Mouse (Mus musculus) midbrain, embryonic 12.5 days (tissue): ENCODE measurements around the gene Nars2. TPM values are rescaled to one million over a fixed set of nuclear protein-coding genes. Genes with fewer than 3 reads are reported as not detected.
A peak's percentile ranks its signal among the peaks of the same experiment; 100 is the strongest.

Source experiments
- ATAC-seq: fragments of 200-750 bp; cut with Nextera tagmentation; 2 replicates; pipeline ENCODE4 v1.8.0; 2017; ENCODE audit warnings: low read depth, moderate TSS enrichment, moderate library complexity; ENCODE audit not compliant: low FRiP score
- H3K27ac ChIP-seq: fragments of 300-500 bp; sonication (generic); replicated peaks from 2 replicates; pipeline ENCODE4 v1.5.1; 2016; ENCODE audit warnings: mild to moderate bottlenecking
- H3K27me3 ChIP-seq: fragments of 300-500 bp; sonication (generic); 2 replicates; pipeline ENCODE4 v1.6.1; 2016; ENCODE audit warnings: mild to moderate bottlenecking
- H3K36me3 ChIP-seq: fragments of 300-500 bp; sonication (generic); 2 replicates; pipeline ENCODE4 v1.6.1; 2016
- H3K4me1 ChIP-seq: fragments of 300-500 bp; sonication (generic); 2 replicates; pipeline ENCODE4 v1.6.1; 2016
- H3K4me2 ChIP-seq: fragments of 300-500 bp; sonication (generic); replicated peaks from 2 replicates; pipeline ENCODE4 v1.6.1; 2016; ENCODE audit warnings: mild to moderate bottlenecking, moderate library complexity
- H3K4me3 ChIP-seq: fragments of 300-500 bp; sonication (generic); 2 replicates; pipeline ENCODE4 v1.5.1; 2016; ENCODE audit warnings: mild to moderate bottlenecking
- H3K9ac ChIP-seq: fragments of 300-500 bp; sonication (generic); replicated peaks from 2 replicates; pipeline ENCODE4 v1.6.1; 2016; ENCODE audit warnings: mild to moderate bottlenecking, moderate library complexity
- H3K9me3 ChIP-seq: fragments of 300-500 bp; sonication (generic); 2 replicates; pipeline ENCODE4 v1.6.1; 2016; ENCODE audit warnings: mild to moderate bottlenecking
- WGBS: fragments of 180-500 bp; shearing (Covaris S2); methylation state at CpG from one replicate; pipeline ENCODE4 v1.1.7; 2016; 5-methylcytosine and 5-hydroxymethylcytosine counted together
- polyA plus RNA-seq: library from polyadenylated mRNA; unstranded; fragments of >200 nt; fragmentation: Nextera tagmentation; extraction: Ambion mirVana; gene quantifications from 2 replicates; pipeline ENCODE4 v1.2.1, GENCODE M21; 2016

Nars2 gene
- polyA plus RNA-seq, 1 experiment from 2014 or later, result 23.9 TPM

GRCm38 (mm10) chr7:97079651-97080365 is 128.5 kb downstream of the Nars2 start:
- 69% methylated on average over 4 of the region's 4 CpGs for WGBS
- Histone ChIP-seq H3K4me1 (peaks cover 13% of the 10 kb centered on the region), H3K4me2 (no peak overlapping the region), H3K9me3 (no peaks in the 10 kb centered on the region), H3K27ac (no peak overlapping the region), H3K36me3 (no peaks in the 10 kb centered on the region), H3K4me3 (no peak overlapping the region), H3K9ac (no peak overlapping the region), H3K27me3 (0 out of 2 replicates have a peak, but pooled peaks cover 2% of the 10 kb centered on the region)
- ATAC-seq, result no peak

DNA sequence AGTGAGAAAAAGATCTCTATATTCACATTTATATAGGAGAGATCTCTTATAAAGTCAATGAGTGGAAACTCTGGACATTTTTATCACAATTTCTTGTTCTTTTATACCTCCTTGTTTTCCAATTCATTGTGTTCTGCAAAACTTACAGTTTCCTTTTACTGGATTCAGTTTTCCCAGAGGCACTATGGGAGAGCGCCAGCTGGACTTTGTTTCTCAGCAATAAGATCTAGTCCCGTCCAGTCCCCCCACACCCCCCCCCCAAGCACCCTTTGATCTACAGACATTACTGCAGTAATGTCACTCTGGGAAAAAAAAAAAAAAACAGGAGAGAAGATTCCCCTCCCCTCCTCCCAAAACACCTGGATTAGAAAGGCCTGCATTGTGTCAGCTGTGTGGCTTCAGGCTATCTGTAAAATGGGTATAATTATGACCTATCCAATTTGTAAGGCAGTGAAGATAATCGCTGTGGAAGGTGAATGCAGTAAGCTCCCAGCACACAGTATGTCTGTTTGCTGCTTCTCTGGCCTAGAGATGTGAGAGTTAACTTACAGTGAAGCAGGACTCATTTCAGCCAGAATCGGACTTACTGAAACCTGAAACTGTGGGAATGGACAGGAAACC is 129.4 kb downstream of the Nars2 start:
- WGBS, result 34% methylated on average over 4 of the region's 4 CpGs
- peak; percentile 2 for ATAC-seq
- Histone ChIP-seq H3K9ac (peak overlapping the region; percentile 84; the same call in 1 of the 2 replicates), H3K4me3 (peak overlapping the region; percentile 74), H3K36me3 (no peaks in the 10 kb centered on the region), H3K4me1 (peaks cover 13% of the 10 kb centered on the region), H3K27me3 (0 out of 2 replicates have a peak, but pooled peaks cover 2% of the 10 kb centered on the region), H3K27ac (peak overlapping the region; percentile 79), H3K4me2 (peak overlapping the region; percentile 83), H3K9me3 (no peaks in the 10 kb centered on the region)

DNA sequence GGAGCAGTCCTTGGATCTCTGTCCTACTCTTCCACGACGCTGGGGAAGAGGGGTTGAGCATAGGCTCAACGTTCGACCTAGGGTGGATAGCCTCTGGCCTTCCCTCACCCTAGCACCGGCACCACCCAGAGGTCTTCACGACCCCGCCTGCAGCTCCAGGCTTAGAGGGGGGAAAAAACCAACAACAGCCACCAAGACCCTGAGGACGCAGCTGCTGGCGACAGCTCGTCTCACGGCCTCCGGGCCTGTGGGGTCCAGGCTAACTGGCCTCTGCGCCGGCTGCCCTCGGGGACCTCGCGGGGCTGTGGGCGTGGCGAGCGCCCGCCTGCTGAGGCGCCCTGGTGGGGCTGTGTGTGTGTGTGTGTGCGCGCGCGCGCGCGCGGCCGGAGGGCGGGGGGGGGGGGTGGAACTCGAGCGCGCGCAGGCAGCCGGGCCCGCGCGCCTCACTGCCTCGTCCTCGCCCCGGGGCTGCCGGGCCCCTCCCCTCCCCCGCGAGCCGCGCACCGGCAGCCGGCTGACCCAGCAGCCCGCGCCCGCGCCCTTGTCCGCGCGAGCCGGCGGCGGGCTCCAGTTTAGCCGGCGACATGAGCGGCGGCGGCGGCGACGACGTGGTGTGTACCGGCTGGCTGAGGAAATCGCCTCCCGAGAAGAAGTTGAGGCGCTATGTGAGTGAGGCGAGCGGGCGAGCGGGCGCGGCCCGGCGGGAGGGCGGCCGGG is 130.1 kb downstream of the Nars2 start, which contains the start of gene Gab2:
TSS of gene Gab2 (plus strand) at position 345 of the 717 bp plus-strand sequence.
- Histone ChIP-seq H3K4me2 (peak within 1 kb of the TSS; percentile 83), H3K27ac (peak within 1 kb of the TSS; percentile 79)
- under 1% methylated on average over 54 of the region's 83 CpGs for WGBS

GRCm38 (mm10) chr7:97081959-97082218 is 130.6 kb downstream of the Nars2 start:
- Histone ChIP-seq H3K4me1 (peaks cover 13% of the 10 kb centered on the region), H3K27me3 (0 out of 2 replicates have a peak, but pooled peaks cover 2% of the 10 kb centered on the region), H3K27ac (peak overlapping the region; percentile 79), H3K4me2 (peak overlapping the region; percentile 83), H3K9ac (peak overlapping the region; percentile 84), H3K4me3 (peak overlapping the region; percentile 74), H3K9me3 (no peaks in the 10 kb centered on the region), H3K36me3 (no peaks in the 10 kb centered on the region)
- no peak for ATAC-seq
- WGBS, result 0% methylated on average over 9 of the region's 38 CpGs

More for the DNA sequence above, 130.1 kb downstream of the Nars2 start, which contains the start of gene Gab2:
- peak within 1 kb of the TSS; percentile 74 for H3K4me3 ChIP-seq
- ATAC-seq, result peak; percentile 86
- H3K9ac ChIP-seq, result peak within 1 kb of the TSS; percentile 84
- H3K36me3 ChIP-seq, result no peaks in the 10 kb centered on the region
- H3K27me3 ChIP-seq, result 0 out of 2 replicates have a peak, but pooled peaks cover 2% of the 10 kb centered on the region
- no peaks in the 10 kb centered on the region for H3K9me3 ChIP-seq
- peaks cover 13% of the 10 kb centered on the region for H3K4me1 ChIP-seq

GRCm38 (mm10) chr7:97082219-97083101 is 131.2 kb downstream of the Nars2 start:
- H3K4me3 ChIP-seq, result peak overlapping the region; percentile 74
- H3K27ac ChIP-seq, result peak overlapping the region; percentile 79
- ATAC-seq, result peak; percentile 50
- 0 out of 2 replicates have a peak, but pooled peaks cover 2% of the 10 kb centered on the region for H3K27me3 ChIP-seq
- 0% methylated on average over 38 of the region's 40 CpGs for WGBS
- no peaks in the 10 kb centered on the region for H3K9me3 ChIP-seq
- no peaks in the 10 kb centered on the region for H3K36me3 ChIP-seq
- H3K4me1 ChIP-seq, result peaks cover 13% of the 10 kb centered on the region
- peak overlapping the region; percentile 84 for H3K9ac ChIP-seq
- H3K4me2 ChIP-seq, result peak overlapping the region; percentile 83

- Histone ChIP-seq H3K4me1 (peaks cover 13% of the 10 kb centered on the region), H3K4me3 (no peak overlapping the region), H3K4me2 (peak overlapping the region; percentile 83), H3K36me3 (no peaks in the 10 kb centered on the region), H3K9ac (no peak overlapping the region), H3K27ac (no peak overlapping the region), H3K27me3 (0 out of 2 replicates have a peak, but pooled peaks cover 2% of the 10 kb centered on the region), H3K9me3 (no peaks in the 10 kb centered on the region)
- no peak for ATAC-seq
- 81% methylated on average over 9 of the region's 9 CpGs for WGBS
These were observed 132.3 kb downstream of the Nars2 start for GRCm38 (mm10) chr7:97083579-97083978.

DNA sequence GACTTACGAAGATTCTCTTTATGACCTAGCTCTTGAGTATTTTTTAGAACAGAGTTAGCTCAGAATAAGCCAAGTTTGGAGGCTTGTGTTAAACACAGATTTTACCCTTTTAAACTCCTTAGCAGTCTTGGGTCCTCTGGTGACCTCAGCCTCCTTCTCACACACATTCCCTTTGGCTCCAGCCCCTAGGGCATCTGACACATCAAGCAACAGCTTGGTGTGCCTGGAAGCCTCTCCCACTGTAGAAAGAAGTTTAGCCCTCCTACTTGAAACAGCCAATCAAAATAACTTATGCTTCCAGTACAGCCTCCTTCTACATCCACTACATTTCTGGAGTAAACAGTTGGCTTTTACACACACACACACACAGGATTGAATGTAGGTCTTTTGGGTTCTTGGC is 132.9 kb downstream of the Nars2 start:
- Histone ChIP-seq H3K4me1 (peaks cover 13% of the 10 kb centered on the region), H3K36me3 (no peaks in the 10 kb centered on the region), H3K27me3 (0 out of 2 replicates have a peak, but pooled peaks cover 2% of the 10 kb centered on the region), H3K4me2 (no peak overlapping the region), H3K27ac (no peak overlapping the region), H3K4me3 (no peak overlapping the region), H3K9me3 (no peaks in the 10 kb centered on the region), H3K9ac (no peak overlapping the region)
- ATAC-seq, result no peak
- 100% methylated on average over 1 of the region's 1 CpGs for WGBS

DNA sequence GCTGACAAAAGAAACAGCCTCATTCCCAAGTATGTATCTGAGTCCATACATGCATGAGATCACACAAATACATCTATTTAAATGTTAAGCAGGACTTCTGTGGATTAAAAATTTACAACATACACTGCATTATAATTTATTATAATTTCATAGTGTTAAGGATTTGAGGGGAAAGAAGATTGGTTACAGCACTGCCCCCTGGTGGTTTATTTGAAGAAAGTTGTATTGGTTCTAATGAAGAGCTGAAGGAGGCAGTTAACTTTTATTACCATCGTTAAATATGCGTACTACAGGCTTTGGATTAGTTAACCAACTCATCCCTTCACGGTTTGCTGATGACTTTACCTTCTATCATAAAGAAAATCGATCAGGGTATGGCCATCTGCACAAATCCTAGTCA is 134.0 kb downstream of the Nars2 start:
- no peak for ATAC-seq
- 16% methylated on average over 4 of the region's 4 CpGs for WGBS
- no peaks in the 10 kb centered on the region for H3K36me3 ChIP-seq
- H3K4me3 ChIP-seq, result no peak overlapping the region
- H3K4me2 ChIP-seq, result no peak overlapping the region
- no peak overlapping the region for H3K9ac ChIP-seq
- H3K4me1 ChIP-seq, result peaks cover 13% of the 10 kb centered on the region
- H3K27ac ChIP-seq, result no peak overlapping the region
- no peaks in the 10 kb centered on the region for H3K9me3 ChIP-seq
- 0 out of 2 replicates have a peak, but pooled peaks cover 2% of the 10 kb centered on the region for H3K27me3 ChIP-seq

GRCm38 (mm10) chr7:97094241-97094640 is 142.9 kb downstream of the Nars2 start:
- Histone ChIP-seq H3K27ac (no peak overlapping the region), H3K27me3 (no peaks in the 10 kb centered on the region), H3K4me3 (no peak overlapping the region), H3K4me2 (no peak overlapping the region), H3K9me3 (no peaks in the 10 kb centered on the region), H3K9ac (no peak overlapping the region), H3K4me1 (no peaks in the 10 kb centered on the region), H3K36me3 (no peaks in the 10 kb centered on the region)
- 82% methylated on average over 3 of the region's 3 CpGs for WGBS
- no peak for ATAC-seq

DNA sequence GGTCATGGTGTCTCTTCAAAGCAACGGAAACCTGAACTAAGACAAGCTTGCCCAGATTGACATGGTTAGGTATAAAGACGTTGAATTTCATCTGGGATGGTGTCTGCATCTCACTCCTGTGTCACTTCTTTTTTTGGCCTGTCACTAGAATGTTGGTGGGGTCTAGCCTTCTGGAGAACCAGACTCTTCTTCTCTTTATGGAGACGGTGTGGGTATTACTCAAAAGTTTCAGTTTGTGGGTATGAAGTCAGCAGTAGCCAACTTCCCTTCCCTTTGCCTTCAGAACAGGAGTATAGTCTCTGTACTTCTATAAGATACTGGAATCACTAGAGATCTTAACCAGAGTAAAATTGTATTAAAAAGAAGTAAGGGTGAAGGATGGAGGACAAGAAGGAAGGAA is 156.8 kb downstream of the Nars2 start:
- H3K4me1 ChIP-seq, result no peaks in the 10 kb centered on the region
- no peak overlapping the region for H3K4me2 ChIP-seq
- no peak overlapping the region for H3K9ac ChIP-seq
- no peak overlapping the region for H3K27ac ChIP-seq
- H3K27me3 ChIP-seq, result no peaks in the 10 kb centered on the region
- H3K36me3 ChIP-seq, result no peaks in the 10 kb centered on the region
- no peak overlapping the region for H3K4me3 ChIP-seq
- H3K9me3 ChIP-seq, result no peaks in the 10 kb centered on the region
- WGBS, result 84% methylated on average over 3 of the region's 3 CpGs
- ATAC-seq, result no peak
